Mouse (Mus musculus) pancreas, adult 10 weeks (tissue): ENCODE results near the gene Olfr429. TPM values are rescaled to one million over a fixed set of nuclear protein-coding genes. Genes with fewer than 3 reads are reported as not detected.

Source experiments
- polyA plus RNA-seq: library from polyadenylated mRNA; stranded (reverse); fragments of 350-450 nt; fragmentation: Illumina TruSeq; extraction: RNeasy Lipid Tissue Mini Kit (QIAGEN cat#74804); gene quantifications from one replicate; pipeline ENCODE4 v1.2.3, GENCODE M21; 2015; ENCODE audit warnings: low read depth, low replicate concordance; ENCODE audit not compliant: insufficient read depth

Olfr429 gene
- polyA plus RNA-seq = not detected

DNA sequence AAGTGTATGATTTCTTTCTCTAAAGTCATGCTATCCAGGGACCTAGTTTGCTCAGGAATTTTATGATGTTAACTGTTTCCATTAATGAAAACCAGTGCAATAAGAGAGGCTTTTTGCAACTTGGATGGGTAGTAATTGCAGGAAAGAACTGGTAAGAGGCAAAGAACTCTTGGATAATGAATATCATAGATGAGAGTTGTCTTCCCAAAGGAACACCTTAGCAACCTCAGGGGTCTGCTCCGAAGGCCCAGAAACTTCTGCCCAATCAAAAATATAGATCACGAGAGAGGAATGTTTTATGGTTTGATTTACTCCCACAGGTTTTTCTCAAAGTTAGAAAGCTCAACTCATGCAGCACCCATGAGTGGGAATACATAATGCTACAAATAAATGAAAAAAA is at the start of gene Olfr429:
Olfr429 (plus strand) TSS at position 301 of the 400 bp plus-strand sequence.

DNA sequence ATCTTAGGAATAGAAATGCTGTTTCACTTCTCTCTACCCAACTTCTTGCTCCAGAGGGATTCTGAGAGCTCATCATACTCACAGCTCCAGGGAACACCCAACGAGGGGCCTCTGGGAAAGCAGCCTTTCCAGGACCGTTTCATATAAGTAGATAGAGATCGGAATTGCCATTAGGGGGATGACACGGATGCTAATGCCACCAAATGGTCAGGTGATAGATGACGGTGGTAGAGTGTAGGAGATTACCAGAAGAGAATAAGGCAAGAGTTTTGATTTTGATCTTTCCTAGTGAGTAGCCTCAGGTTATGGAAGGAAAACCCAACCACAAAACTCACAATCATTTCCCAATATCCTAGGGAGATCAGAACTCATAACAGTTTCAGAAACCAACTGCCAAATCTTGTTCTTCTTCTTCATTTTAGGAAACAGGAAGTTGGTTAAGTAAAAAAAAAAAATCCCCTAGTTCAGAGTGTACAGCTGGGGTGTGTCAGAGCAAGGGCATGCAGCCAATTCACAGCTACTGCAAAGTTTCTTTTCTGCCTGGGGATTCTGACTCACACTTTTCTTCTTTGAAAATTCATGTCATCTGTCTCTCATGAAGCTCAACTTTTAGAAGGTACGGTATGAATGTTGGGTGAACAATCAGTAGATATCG is 43.5 kb upstream of the Olfr429 start, which contains the start of gene Olfr433:
Olfr433 (plus strand) TSS at position 183 of the 655 bp plus-strand sequence.

DNA sequence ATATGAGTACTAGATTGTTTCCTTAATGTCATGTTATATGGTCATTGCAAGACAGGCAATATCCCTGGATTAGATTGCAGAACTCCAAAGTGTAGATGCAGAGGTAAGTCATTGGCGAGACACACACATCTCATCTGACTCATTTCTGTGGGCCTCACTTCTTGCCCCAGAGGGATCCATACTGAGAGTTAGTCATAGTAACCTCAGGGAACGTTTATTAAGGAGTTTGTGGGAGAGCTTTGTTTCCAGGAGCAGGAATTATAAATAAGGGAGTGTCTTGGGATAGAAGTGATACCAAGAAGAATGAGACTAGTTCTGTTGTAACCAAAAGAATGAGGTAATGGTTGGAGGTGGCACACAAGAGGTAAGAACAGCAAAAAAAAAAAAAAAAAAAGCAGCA is 35.2 kb upstream of the Olfr429 start, which contains the start of gene Olfr432:
Olfr432 (plus strand) TSS at position 313 of the 400 bp plus-strand sequence.

DNA sequence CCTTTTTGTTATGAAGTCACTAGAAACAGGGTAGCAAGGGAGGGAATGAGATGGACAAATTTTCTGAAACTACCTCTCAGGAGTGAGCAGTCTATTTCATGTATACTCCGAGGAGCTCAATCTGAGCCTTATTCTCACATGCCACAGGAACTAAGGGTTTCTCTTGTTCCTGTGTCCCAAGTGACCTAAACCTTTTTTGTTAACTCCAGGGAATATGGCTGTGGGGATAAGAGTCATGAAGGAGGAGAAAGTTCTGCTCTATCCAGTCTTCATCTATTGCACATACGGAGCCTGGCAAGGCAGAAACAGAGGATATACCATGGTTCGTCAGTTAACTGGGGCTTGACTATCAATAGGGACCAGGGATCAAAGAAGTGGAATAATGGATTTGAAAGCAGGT is 17.8 kb upstream of the Olfr429 start, which contains the start of gene Olfr430:
Olfr430 (plus strand) TSS at position 301 of the 400 bp plus-strand sequence.

DNA sequence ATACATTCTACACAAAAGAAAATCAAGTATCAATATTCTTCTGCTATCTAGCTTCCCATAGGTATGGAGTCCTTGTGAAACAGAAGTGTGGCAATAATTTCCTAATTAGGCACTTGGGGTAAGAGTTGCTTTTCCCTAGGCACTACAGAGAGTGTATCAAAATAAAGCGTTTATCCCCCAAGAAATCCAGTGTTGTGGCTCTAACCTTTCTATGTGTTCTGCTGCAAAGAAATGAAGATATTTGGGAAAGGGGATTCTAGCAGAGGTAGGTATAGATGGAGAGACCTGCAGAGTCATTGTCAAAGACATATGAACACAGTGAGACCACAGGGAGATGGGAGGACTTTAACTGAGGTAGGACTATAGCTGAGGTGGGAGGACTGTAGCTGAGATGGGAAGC is 12.5 kb downstream of the Olfr429 start, which contains the start of gene Olfr427:
Olfr427 (plus strand) TSS at position 301 of the 400 bp plus-strand sequence.

DNA sequence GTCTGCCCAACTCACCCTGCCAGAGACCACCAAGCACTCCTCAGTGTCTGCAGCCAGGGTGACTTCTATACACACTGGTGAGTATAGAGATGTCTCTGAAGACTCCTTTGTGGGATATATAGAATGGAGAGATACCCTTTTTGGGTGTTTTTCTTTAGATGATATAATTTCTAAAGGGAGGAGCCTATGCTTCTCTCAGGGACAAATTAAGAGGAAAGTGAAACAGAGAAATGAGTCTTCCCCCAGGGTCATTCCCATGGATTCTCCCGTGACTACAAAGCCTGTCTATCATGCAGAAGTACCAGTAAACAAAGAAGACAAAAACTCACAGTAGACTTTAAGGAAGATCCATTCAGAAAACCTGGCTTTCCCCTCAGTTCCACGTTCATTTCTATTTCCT is 36.9 kb downstream of the Olfr429 start, which contains the start of gene Olfr231:
Olfr231 (minus strand) TSS at position 101 of the 400 bp plus-strand sequence.

DNA sequence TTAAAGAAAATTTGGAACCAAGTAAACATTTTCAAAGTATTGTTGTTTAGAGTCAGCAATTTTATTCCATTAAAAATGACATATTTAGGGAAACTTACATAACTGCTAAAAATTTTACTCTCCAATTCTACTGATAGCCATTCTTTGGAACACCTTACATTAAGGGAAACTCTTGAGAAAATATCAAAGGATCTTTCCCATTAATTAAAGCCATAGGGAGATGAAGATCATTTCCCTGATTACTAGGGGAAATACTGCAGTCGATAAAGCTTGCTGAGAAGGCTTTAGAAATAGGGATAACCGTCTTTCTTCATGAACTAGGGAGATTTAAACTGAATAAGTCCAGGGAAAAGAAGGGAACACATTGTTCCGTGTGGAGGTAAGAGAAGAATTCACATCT is 47.1 kb downstream of the Olfr429 start, which contains the start of gene Olfr424:
Olfr424 (plus strand) TSS at position 301 of the 400 bp plus-strand sequence.

Other genes with a start within 250 kb of the Olfr429 start
- 3.5 TPM for gene Ifi211, start 171.3 kb upstream of the Olfr429 start, polyA plus RNA-seq
- 18.1 TPM for gene Mndal, start 141.8 kb upstream of the Olfr429 start, polyA plus RNA-seq
- 13.1 TPM for gene Ifi203, start 141.7 kb upstream of the Olfr429 start, polyA plus RNA-seq
- not detected for gene Ifi202b, start 101.6 kb upstream of the Olfr429 start, polyA plus RNA-seq
- gene Ifi205, start 52.5 kb upstream of the Olfr429 start, polyA plus RNA-seq = 11.4 TPM
- not detected for gene Olfr433, start 43.6 kb upstream of the Olfr429 start, polyA plus RNA-seq
- gene Olfr432, start 35.1 kb upstream of the Olfr429 start, polyA plus RNA-seq = not detected
- gene Olfr430, start 17.7 kb upstream of the Olfr429 start, polyA plus RNA-seq = not detected
- gene Olfr427, start 12.6 kb downstream of the Olfr429 start, polyA plus RNA-seq = not detected
- not detected for gene Olfr231, start 36.8 kb downstream of the Olfr429 start, polyA plus RNA-seq
- gene Olfr424, start 47.2 kb downstream of the Olfr429 start, polyA plus RNA-seq = not detected
- gene Olfr420, start 71.3 kb downstream of the Olfr429 start, polyA plus RNA-seq = not detected
- 0.17 TPM for gene Spta1, start 88.4 kb downstream of the Olfr429 start, polyA plus RNA-seq
- gene Olfr419, start 167.7 kb downstream of the Olfr429 start, polyA plus RNA-seq = not detected
- not detected for gene Mptx1, start 246.2 kb downstream of the Olfr429 start, polyA plus RNA-seq